Mouse (Mus musculus) sigmoid colon, adult 10 weeks (tissue): ENCODE results near the gene D330020A13Rik. TPM values are rescaled to one million over a fixed set of nuclear protein-coding genes. Genes with fewer than 3 reads are reported as not detected.

ENCODE experiments used
- polyA plus RNA-seq: library from polyadenylated mRNA; stranded (reverse); fragments of 350-450 nt; fragmentation: Illumina TruSeq; extraction: RNeasy Lipid Tissue Mini Kit (QIAGEN cat#74804); gene quantifications from one replicate; pipeline ENCODE4 v1.2.3, GENCODE M21; 2014; ENCODE audit warnings: low read depth, low replicate concordance

The D330020A13Rik gene
- not detected for polyA plus RNA-seq

DNA sequence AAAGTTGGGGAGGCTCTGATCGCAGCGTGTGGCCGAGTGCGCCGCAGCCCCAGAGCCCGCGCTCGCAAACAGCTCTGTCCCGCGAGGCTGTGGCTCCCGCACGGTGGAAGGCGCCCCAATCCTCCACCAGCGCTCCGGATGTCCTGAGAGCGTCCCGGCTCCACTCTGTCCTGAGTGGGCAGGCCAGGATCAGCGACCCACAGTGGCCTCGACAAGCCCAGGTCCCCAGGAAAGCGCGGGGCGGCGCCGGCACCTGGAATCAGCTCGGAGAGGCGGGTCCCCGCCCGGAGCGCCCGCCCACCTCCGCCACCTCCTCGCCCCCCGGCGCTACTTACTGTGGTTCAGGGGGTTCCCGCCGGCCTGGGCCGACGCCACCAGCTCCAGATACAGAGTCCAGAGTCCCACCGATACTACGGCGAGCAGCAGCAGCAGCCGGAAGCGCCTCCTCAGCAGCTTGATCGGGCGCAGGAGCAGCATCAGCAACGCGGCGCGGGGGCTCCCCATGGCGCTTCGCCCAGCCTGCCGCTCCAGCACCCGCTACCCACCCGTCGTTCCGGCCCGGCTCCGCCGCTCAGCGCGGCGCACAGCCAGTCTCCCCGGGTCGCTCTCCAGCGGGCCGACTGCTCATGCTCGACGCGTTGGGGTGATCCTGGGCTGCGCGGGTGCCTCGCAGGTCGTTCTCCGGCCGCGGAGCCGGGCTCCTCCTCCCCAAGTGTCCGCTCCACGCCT lies at the start of gene D330020A13Rik, which contains the start of gene B4galnt3:
Gene D330020A13Rik (plus strand): TSS at position 309 of the 729 bp plus-strand sequence.
Gene B4galnt3 (minus strand): TSS at position 504 of the 729 bp plus-strand sequence.

Other genes with a start within 250 kb of the D330020A13Rik start
- gene Ninj2, start 201.0 kb upstream of the D330020A13Rik start, polyA plus RNA-seq: not detected
- gene B4galnt3, start 195 bp downstream of the D330020A13Rik start, polyA plus RNA-seq: 5.0 TPM
- 71.7 TPM for gene Kdm5a, start 69.8 kb downstream of the D330020A13Rik start, polyA plus RNA-seq
- 15.6 TPM for gene Ccdc77, start 70.0 kb downstream of the D330020A13Rik start, polyA plus RNA-seq
- 4.0 TPM for gene Il17ra, start 168.9 kb downstream of the D330020A13Rik start, polyA plus RNA-seq
- gene Tmem121b, start 199.4 kb downstream of the D330020A13Rik start, polyA plus RNA-seq: not detected
- 9.1 TPM for gene Hdhd5, start 237.0 kb downstream of the D330020A13Rik start, polyA plus RNA-seq